Mouse (Mus musculus) embryonic facial prominence, embryonic 14.5 days (tissue): ENCODE data around the gene Cib4. TPM values are rescaled to one million over a fixed set of nuclear protein-coding genes. Genes with fewer than 3 reads are reported as not detected.

Source experiments
- ATAC-seq: fragments of 200-750 bp; cut with Nextera tagmentation; 2 replicates; pipeline ENCODE4 v1.8.0; 2017; ENCODE audit warnings: low read depth, moderate number of reproducible peaks, moderate TSS enrichment
- DNase-seq: peaks from one replicate; pipeline ENCODE4 v3.0.0-alpha.2; 2015; ENCODE audit warnings: low spot score
- H3K27ac ChIP-seq: fragments of 300-500 bp; sonication (generic); replicated peaks from 2 replicates; pipeline ENCODE4 v1.5.1; 2014; ENCODE audit warnings: low read depth, mild to moderate bottlenecking, low read length, moderate library complexity
- H3K27me3 ChIP-seq: fragments of 300-500 bp; sonication (generic); replicated peaks from 2 replicates; pipeline ENCODE4 v1.6.1; 2014; ENCODE audit warnings: low read length; ENCODE audit not compliant: control insufficient read depth, insufficient read depth
- H3K36me3 ChIP-seq: fragments of 300-500 bp; sonication (generic); 2 replicates; pipeline ENCODE4 v1.6.1; 2014; ENCODE audit warnings: low read length, mixed read lengths; ENCODE audit not compliant: control insufficient read depth, insufficient read depth
- H3K4me1 ChIP-seq: fragments of 300-500 bp; sonication (generic); 2 replicates; pipeline ENCODE4 v1.6.1; 2014; ENCODE audit warnings: antibody characterized with exemption, low read length; ENCODE audit not compliant: control insufficient read depth, insufficient read depth
- H3K4me2 ChIP-seq: fragments of 300-500 bp; sonication (generic); 2 replicates; pipeline ENCODE4 v1.6.1; 2014; ENCODE audit warnings: low read depth, mild to moderate bottlenecking, low read length, moderate library complexity, mixed read lengths
- H3K4me3 ChIP-seq: fragments of 300-500 bp; sonication (generic); 2 replicates; pipeline ENCODE4 v1.5.1; 2014; ENCODE audit warnings: low read depth, mild to moderate bottlenecking, low read length
- H3K9ac ChIP-seq: fragments of 300-500 bp; sonication (generic); 2 replicates; pipeline ENCODE4 v1.6.1; 2014; ENCODE audit warnings: low read depth, mild to moderate bottlenecking, low read length, moderate library complexity, mixed read lengths
- H3K9me3 ChIP-seq: fragments of 300-500 bp; sonication (generic); 2 replicates; pipeline ENCODE4 v1.6.1; 2016; ENCODE audit warnings: low read length; ENCODE audit not compliant: control insufficient read depth
- WGBS: fragments of 180-500 bp; shearing (Covaris S2); extraction: QIAGEN DNeasy Blood & Tissue Kit; methylation state at CpG from one replicate; pipeline ENCODE4 v1.1.7; 2014; 5-methylcytosine and 5-hydroxymethylcytosine counted together
- polyA plus RNA-seq: library from polyadenylated mRNA; unstranded; fragments of >200 nt; fragmentation: Nextera tagmentation; extraction: Ambion mirVana; gene quantifications from 2 replicates; pipeline ENCODE4 v1.2.1, GENCODE M21; 2014

Gene Cib4
- polyA plus RNA-seq, 1 experiment from 2014 or later, result not detected

GRCm38 (mm10) chr5:30556284-30556683 is 10.6 kb upstream of the Cib4 start:
- no peaks in the 10 kb centered on the region for H3K9me3 ChIP-seq
- no peak overlapping the region for H3K9ac ChIP-seq
- no peak overlapping the region for H3K4me3 ChIP-seq
- H3K27me3 ChIP-seq, result 0 out of 2 replicates have a peak, but pooled peaks cover 5% of the 10 kb centered on the region
- H3K4me2 ChIP-seq, result no peak overlapping the region
- ATAC-seq, result no peak
- H3K36me3 ChIP-seq, result no peaks in the 10 kb centered on the region
- DNase-seq, result peak; percentile 81
- WGBS, result 36% methylated on average over 3 of the region's 3 CpGs
- 0 out of 2 replicates have a peak, but pooled peaks cover 7% of the 10 kb centered on the region for H3K4me1 ChIP-seq
- H3K27ac ChIP-seq, result no peak overlapping the region; the same call in 1 of the 2 replicates

- ATAC-seq, result no peak
- H3K27ac ChIP-seq, result no peak overlapping the region
These were observed 9.3 kb upstream of the Cib4 start for GRCm38 (mm10) chr5:30554981-30555380.

GRCm38 (mm10) chr5:30553936-30554335 is 8.3 kb upstream of the Cib4 start:
- WGBS, result 90% methylated on average over 13 of the region's 13 CpGs
- Histone ChIP-seq H3K4me1 (0 out of 2 replicates have a peak, but pooled peaks cover 7% of the 10 kb centered on the region), H3K4me2 (no peak overlapping the region), H3K9me3 (no peaks in the 10 kb centered on the region), H3K27ac (no peak overlapping the region), H3K27me3 (0 out of 2 replicates have a peak, but pooled peaks cover 5% of the 10 kb centered on the region), H3K4me3 (no peak overlapping the region), H3K36me3 (no peaks in the 10 kb centered on the region), H3K9ac (no peak overlapping the region)
- no peak for DNase-seq
- ATAC-seq, result no peak

More at GRCm38 (mm10) chr5:30554981-30555380, 9.3 kb upstream of the Cib4 start:
- H3K4me3 ChIP-seq, result no peak overlapping the region
- no peak overlapping the region for H3K9ac ChIP-seq
- H3K4me1 ChIP-seq, result 0 out of 2 replicates have a peak, but pooled peaks cover 7% of the 10 kb centered on the region
- H3K9me3 ChIP-seq, result no peaks in the 10 kb centered on the region
- H3K36me3 ChIP-seq, result no peaks in the 10 kb centered on the region
- 0 out of 2 replicates have a peak, but pooled peaks cover 5% of the 10 kb centered on the region for H3K27me3 ChIP-seq
- no peak for DNase-seq
- 71% methylated on average over 8 of the region's 8 CpGs for WGBS
- no peak overlapping the region for H3K4me2 ChIP-seq

GRCm38 (mm10) chr5:30552006-30552405 is 6.4 kb upstream of the Cib4 start:
- ATAC-seq (no peak), DNase-seq (no peak)
- no peak overlapping the region for H3K27ac ChIP-seq
- H3K27me3 ChIP-seq, result no peaks in the 10 kb centered on the region
- H3K4me2 ChIP-seq, result no peak overlapping the region
- H3K4me3 ChIP-seq, result no peak overlapping the region
- H3K9ac ChIP-seq, result no peak overlapping the region
- H3K4me1 ChIP-seq, result 0 out of 2 replicates have a peak, but pooled peaks cover 6% of the 10 kb centered on the region
- 85% methylated on average over 6 of the region's 6 CpGs for WGBS
- no peaks in the 10 kb centered on the region for H3K36me3 ChIP-seq
- no peaks in the 10 kb centered on the region for H3K9me3 ChIP-seq

GRCm38 (mm10) chr5:30551022-30551638 is 5.5 kb upstream of the Cib4 start:
- Histone ChIP-seq H3K4me3 (no peak overlapping the region), H3K9ac (no peak overlapping the region), H3K4me1 (no peaks in the 10 kb centered on the region), H3K27ac (no peak overlapping the region), H3K4me2 (no peak overlapping the region), H3K9me3 (no peaks in the 10 kb centered on the region), H3K27me3 (no peaks in the 10 kb centered on the region), H3K36me3 (no peaks in the 10 kb centered on the region)
- DNase-seq (no peak), ATAC-seq (no peak)
- WGBS, result 87% methylated on average over 8 of the region's 8 CpGs

GRCm38 (mm10) chr5:30550334-30551021 is 4.8 kb upstream of the Cib4 start:
- ATAC-seq (0 out of 2 replicates have a peak, but pooled peaks have one; percentile 55), DNase-seq (peak; percentile 76)
- Histone ChIP-seq H3K4me2 (no peak overlapping the region), H3K27me3 (no peaks in the 10 kb centered on the region), H3K9me3 (no peaks in the 10 kb centered on the region), H3K4me3 (no peak overlapping the region), H3K9ac (no peak overlapping the region), H3K4me1 (no peaks in the 10 kb centered on the region), H3K27ac (no peak overlapping the region), H3K36me3 (no peaks in the 10 kb centered on the region)
- WGBS, result 55% methylated on average over 9 of the region's 9 CpGs

GRCm38 (mm10) chr5:30548681-30549080 is 3.0 kb upstream of the Cib4 start:
- Histone ChIP-seq H3K4me3 (no peak overlapping the region), H3K36me3 (no peaks in the 10 kb centered on the region), H3K27ac (no peak overlapping the region), H3K4me1 (no peaks in the 10 kb centered on the region), H3K9ac (no peak overlapping the region), H3K27me3 (no peaks in the 10 kb centered on the region), H3K9me3 (no peaks in the 10 kb centered on the region), H3K4me2 (no peak overlapping the region)
- DNase-seq (no peak), ATAC-seq (no peak)
- 68% methylated on average over 2 of the region's 2 CpGs for WGBS

GRCm38 (mm10) chr5:30536051-30536570 is 9.5 kb downstream of the Cib4 start:
- no peak overlapping the region for H3K9ac ChIP-seq
- H3K4me1 ChIP-seq, result no peaks in the 10 kb centered on the region
- H3K36me3 ChIP-seq, result no peaks in the 10 kb centered on the region
- H3K27me3 ChIP-seq, result no peaks in the 10 kb centered on the region
- no peak for ATAC-seq
- H3K4me2 ChIP-seq, result no peak overlapping the region
- 65% methylated on average over 7 of the region's 7 CpGs for whole genome bisulfite sequencing
- H3K27ac ChIP-seq, result no peak overlapping the region
- no peaks in the 10 kb centered on the region for H3K9me3 ChIP-seq
- no peak for DNase-seq
- no peak overlapping the region for H3K4me3 ChIP-seq
